Mouse (Mus musculus): ENCODE data around the gene Zfp354a.
"Not testable (repeated sequence)": the region's sequence is repeated elsewhere in the genome, so short reads cannot be mapped to it uniquely, and the experiment has no call there.

Gene Zfp354a

DNA sequence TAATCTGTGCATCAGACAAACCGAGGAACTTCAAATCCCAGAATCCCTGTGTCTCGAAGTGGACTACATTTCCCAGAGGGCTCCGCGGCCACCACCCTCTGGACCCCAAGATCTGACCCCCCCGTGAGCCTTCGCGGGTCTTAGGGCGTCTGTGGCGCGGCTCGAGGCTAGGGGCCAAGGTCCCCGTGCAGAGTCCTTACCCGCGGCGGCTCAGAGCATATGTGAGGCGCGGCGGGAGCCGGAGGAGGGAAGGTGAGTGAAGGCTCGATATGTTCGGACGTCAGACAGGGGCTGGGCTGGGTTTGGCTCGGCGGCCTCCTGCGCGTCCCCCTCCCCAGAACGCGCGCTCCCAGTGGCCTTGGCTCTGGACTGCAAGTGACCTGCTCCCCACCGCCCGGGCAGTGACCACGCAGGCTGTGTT, at the start of gene Zfp354a:
Gene Zfp354a, plus strand, starts transcription at position 107 of the 421 bp plus-strand sequence.
- DNase-seq (ENCODE audit: low read depth, low spot score) = no peak

DNA sequence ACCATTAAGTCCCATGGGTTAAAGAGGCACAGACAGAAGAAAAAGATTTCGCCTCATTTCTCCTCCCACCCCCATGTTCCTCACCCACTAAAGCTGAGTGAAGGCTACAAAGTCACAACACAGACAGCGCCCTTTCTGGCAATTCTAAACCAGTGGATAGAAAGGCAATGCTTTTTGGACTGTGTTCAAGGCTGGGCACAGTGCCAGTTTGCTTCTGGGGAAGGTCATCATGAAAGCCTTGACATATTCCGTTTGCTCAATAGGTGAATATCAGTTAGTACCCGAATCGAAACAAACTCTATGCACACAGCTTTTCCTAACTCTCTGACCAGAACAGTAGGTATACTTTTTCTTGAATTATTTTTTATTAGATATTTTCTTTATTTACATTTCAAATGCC, 47.2 kb upstream of the Zfp354a start:
- no peak for DNase-seq (ENCODE audit: low read depth, low spot score)

DNA sequence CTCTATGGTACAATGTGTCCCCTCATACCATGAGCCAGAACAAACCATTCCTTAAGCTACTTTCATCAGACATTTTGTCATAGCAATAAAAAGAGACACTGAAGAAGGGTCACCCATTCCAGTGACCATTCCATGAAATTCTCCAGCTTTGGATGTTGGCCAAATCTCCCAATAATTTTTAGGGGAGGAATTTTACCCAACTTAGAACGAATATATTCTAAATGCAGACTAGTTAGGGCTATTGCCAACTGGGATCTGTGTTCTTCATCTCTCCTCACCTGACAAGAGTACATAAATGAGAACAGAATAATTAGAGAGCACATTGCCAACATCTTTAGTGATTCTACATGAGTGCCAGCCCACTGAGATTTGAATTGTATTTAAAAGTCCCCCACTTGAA, 45.1 kb upstream of the Zfp354a start, which contains the start of gene Olfr54:
Gene Olfr54, plus strand, starts transcription at position 301 of the 400 bp plus-strand sequence.
- no peak for DNase-seq (ENCODE audit: low read depth, low spot score)

DNA sequence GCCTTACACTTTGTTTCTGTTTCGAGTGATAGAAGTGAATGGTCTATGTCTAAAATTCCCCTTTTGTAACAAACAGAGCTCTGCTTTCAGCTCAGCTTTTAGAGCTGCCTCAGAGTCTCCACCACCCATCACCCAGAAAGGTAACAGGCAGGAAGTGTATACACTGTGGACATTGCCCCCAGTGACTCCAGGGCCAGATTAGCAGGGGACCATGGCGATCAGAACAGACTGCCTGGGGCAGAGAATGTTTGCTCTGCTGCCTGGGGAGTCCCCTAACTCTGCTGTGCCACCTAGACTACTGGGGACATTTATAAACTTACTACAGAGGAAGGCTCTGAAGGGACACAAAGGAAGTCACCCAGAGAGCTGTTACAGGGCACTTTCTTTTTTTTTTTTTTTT, 42.7 kb upstream of the Zfp354a start:
- no peak for DNase-seq (ENCODE audit: low read depth, low spot score)

DNA sequence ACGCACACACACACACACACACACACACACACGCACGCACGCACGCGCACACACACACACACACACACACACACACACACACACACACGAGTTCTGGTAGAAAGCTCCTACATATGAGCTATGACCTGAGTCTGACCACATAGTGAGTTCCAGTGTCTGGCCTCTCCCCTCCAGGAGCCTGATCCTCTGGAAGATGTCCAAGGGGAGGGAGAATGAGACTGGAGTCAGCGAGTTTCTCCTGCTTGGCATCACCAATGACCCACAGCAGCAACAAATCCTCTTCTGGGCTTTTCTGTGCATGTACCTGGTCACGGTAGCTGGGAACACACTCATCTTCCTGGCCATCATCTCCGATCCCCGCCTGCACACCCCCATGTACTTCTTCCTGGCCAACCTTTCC, 32.2 kb upstream of the Zfp354a start:
- DNase-seq (ENCODE audit: low read depth, low spot score) = not testable (repeated sequence)

DNA sequence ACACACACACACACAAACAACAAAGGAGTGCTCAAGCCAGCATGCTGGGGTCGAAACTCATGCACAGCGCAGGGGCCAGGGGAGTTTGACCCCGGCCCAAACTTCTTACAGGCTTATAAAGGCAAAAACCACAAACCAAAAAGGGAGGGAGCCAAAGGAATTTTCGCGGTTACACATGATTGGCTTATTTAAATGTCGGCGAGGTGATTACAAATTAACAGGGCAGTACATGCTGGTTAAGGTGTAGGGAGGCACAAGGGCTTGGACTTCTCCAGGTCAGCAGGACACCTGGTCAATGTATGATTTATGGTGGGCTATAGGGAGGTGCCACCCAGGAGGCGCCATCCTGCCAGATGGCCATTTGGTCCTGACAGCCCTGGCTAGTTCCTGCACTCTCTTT, 29.7 kb upstream of the Zfp354a start:
- not testable (repeated sequence) for DNase-seq (ENCODE audit: low read depth, low spot score)

DNA sequence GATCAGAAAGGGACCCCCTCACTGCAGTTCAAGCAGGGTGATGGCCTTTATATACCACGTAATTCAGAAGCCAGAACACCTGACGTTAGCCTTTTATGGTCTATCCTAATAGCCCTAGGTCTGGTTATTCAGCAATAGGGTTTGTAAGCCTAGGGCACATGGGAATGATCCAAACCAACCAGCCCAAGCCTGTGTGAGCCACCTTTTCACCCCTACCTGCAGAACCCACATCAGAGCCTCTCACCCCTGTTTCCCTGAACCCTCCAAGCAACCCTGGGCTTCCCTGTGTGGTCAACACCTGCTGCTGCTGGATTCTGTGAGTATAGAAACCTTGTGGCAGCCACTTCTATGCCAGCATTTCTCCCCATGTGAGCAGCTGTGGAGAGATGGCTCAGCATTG, 28.8 kb upstream of the Zfp354a start:
- no peak for DNase-seq (ENCODE audit: low read depth, low spot score)

DNA sequence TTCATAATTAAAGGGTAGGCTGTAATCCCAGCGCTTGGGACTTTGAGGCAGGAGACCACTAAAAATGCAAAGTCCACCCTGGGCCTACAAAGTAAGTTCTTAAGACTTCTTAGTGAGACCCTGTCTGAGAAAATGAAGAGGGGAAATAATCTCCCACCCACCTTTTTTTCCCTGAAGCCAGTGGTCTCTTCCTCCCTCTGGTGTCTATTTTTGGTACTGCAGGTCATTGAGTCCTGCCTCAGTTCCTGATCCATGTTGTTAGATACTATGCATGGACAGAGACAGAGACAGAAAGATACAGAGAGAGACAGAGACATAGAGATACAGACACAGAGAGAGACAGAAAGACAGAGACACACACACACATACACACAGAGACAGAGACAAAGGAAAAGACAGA, 26.2 kb upstream of the Zfp354a start:
- peak; percentile 18 for DNase-seq (ENCODE audit: low read depth, low spot score)

DNA sequence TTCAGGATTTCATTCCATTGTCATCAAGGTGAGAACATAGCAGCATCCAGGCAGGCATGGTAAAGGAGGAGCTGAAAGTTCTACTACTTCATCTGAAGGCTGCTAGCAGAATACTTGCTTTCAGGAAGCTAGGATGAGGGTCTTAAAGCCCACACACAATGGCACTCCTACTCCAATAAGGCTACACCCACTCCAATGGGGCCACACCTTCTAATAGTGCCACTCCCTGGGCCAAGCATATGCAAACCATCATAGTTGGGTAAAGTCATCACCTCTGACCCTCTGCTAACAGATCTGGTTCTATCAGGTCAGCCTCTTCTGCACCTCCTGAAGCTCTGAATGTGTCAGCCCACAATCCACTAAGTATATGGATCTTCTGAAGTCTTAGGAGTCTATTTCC, 24.9 kb upstream of the Zfp354a start:
- DNase-seq (ENCODE audit: low read depth, low spot score) = not testable (repeated sequence)

DNA sequence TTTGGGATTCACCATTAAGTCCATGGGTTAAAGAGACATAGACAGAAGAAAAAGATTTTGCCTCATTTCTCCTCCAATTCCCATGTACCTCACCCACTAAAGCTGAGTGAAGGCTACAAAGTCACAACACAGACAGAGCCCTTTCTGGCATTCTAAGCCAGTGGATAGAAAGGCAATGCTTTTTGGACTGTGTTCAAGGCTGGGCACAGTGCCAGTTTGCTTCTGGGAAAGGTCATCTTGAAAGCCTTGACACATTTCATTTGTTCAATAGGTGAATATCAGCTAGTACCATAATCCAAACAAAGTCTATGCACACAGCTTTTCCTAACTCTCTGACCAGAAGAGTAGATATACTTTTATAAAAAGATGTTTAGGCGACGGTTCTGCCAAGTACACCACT, 23.1 kb upstream of the Zfp354a start:
- DNase-seq (ENCODE audit: low read depth, low spot score) = no peak

DNA sequence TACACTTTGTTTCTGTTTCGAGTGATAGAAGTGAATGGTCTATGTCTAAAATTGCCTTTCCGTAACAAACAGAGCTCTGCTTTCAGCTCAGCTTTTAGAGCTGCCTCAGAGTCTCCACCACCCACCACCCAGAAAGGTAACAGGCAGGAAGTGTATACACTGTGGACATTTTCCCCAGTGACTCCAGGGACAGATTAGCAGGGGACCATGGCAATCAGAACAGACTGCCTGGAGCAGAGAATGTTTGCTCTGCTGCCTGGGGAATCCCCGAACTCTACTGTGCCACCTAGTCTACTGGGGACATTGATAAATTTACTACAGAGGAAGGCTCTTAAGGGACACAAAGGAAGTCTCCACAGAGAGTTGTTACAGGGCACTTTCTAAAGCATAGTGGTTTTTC, 14.3 kb upstream of the Zfp354a start:
- not testable (repeated sequence) for DNase-seq (ENCODE audit: low read depth, low spot score)

DNA sequence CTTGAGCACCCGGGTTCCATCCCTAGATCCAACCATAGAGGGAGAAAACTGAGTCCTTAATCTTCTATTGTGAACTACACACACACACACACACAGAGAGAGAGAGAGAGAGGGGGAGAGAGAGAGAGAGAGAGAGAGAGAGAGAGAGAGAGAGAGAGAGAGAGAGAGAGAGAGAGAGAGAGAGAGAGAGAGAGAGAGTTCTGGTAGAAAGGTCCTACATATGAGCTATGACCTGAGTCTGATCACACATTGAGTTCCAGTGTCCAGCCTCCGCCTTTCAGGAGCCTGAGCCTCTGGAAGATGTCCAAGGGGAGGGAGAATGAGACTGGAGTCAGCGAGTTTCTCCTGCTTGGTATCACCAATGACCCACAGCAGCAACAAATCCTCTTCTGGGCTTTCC, 11.2 kb upstream of the Zfp354a start, which contains the start of gene Olfr1375:
Gene Olfr1375, plus strand, starts transcription at position 301 of the 400 bp plus-strand sequence.
- not testable (repeated sequence) for DNase-seq (ENCODE audit: low read depth, low spot score)

DNA sequence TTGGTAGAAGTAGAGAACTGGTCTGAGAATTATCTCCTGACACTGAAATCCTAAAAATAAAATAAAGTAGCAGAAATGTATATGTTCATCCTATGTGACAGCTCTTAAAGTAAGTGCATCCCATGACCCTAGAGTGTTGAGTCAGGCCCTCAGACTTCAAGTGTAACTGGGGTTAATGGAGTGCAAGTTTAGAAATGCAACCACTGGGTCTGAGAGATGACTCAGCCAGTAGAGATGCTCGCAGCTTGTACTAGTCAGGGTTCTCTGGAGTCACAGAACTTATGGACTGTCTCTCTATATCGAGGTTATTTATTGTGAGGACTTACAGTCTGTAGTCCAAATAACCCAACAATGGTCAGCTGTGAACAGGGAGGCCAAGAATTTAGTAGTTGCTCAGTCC, 7.4 kb upstream of the Zfp354a start:
- DNase-seq (ENCODE audit: low read depth, low spot score) = no peak

DNA sequence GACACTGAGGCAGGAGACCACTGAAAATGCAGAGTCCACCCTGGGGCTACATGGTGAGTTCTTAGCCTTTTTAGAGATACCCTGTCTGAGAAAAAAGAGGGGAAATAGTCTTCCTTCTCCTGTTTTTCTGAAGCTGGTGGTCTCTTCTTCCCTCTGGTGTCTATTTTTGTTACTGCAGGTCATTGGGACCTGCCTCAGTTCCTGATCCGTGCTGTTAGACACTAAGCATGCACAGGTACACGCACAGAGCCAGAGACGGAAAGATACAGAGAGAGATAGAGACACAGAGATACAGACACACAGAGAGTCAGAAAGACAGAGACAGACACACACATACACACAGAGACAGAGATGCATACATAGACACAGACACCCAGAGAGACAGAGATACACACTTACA, 5.8 kb upstream of the Zfp354a start:
- DNase-seq (ENCODE audit: low read depth, low spot score) = no peak

DNA sequence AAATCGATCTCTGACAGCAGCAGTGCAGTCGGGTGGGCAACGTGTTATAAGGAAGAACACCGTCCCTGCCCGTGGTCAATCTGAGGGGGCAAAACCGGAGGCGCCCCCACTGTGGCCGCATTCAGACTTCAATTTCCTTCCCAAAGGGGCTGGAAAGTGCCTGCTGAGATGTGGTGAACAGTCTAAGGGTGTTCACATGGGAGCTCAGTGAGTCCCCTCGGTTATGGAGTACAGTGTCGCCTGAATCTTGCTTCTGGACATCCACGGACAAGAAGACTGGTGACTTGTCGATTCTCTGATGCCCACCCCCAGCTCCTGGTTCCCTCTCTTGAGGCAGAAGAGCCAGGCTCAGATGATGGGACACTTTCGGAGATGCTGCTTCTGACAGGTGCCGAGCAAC, 583 bp downstream of the Zfp354a start:
- DNase-seq (ENCODE audit: low read depth, low spot score) = no peak

DNA sequence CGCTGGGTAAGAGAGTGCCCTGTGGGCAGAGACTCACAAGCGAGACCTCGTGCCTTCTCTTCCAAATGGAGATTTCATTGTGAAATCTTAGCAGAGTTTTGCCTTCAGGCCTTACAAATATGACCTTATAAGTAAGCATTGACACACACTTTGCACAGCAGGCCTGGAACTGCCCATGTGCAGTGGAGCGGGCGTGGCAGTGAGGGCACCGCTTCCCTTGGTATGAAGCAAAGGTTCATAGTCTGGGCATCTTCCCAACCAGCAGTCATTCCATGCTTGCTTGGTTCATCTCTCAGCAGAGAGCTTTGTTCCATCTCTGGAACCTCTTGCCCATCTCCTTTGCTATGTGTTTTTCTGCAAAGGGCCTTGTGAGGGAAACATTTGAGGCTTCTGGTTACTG, 1.9 kb downstream of the Zfp354a start:
- no peak for DNase-seq (ENCODE audit: low read depth, low spot score)

DNA sequence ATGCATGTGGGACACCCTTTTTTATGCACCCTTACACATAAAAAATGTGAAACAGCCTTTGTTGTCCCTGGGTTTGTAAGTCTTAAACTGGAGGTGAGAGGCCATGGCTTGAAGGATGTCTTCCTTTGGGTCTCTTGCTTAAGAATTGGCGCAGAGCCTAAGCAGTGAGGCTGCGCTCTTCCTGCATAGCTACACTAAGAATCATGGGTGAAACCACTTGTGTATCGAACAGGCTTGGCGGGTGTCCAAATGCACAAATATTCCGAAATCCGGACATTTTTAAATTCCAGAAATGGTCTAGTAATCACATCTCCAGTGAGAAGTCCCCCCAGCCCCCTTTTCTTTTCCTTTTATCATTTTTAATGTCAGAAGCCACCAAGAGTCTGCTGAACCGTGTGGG, 4.2 kb downstream of the Zfp354a start:
- DNase-seq (ENCODE audit: low read depth, low spot score) = no peak

DNA sequence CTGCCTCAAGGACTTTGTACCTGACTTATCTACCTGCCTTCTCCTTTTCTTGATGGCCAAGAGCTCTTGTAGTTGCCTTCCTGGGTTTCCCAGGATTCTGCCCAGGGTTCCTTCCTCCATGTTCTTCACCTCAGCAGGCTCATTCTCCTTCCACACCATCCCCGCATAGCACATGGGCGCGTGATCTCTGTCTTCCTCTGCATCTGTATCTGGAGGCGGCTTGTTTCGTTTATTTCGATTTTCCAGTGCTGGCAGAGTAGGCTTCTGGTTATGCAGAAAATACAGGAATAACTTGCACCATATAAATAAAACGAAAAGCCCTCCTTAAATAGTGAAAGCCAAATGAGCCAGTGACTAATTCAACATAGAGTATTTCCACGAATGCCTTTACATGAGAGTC, 4.8 kb downstream of the Zfp354a start:
- no peak for DNase-seq (ENCODE audit: low read depth, low spot score)

DNA sequence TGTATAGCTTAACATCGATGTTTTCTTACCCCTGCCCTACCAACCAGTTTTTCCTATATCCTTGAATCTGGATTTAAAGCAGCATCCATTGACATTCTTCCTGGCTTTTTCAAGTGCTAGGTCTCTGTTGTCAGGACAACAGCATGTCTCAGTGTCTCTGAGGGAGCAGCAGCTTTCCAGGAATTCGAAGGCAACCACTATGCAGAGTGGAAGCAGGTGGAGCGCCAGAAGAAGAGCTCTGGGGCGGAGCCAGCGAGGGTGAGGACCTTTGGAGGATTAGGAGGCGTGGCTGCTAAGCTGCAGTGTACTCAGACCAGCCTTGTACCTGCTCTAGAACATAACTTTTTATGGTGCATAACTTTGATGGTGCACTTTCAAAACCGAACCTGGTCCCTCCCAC, 25.5 kb downstream of the Zfp354a start:
- no peak for DNase-seq (ENCODE audit: low read depth, low spot score)

DNA sequence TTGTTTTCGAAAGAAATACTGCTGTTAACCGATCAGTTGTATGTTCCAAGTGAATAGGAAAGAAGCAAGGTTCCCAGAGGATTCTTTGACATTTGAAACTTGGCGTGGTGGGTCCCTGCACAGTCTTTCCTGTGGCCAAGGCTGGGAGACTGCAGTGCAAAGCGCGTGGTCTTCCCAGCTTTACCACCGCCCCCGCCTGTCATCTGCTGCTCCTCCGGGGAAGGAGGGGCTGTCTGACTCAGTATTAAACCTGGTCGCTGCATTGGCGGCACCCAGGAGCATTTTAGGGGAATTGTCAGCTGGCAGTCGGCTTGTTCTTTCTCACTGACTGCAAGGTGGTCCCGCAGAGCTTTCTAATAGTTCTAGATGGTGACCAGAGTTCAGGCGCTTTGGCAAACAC, 26.2 kb downstream of the Zfp354a start:
- no peak for DNase-seq (ENCODE audit: low read depth, low spot score)

DNA sequence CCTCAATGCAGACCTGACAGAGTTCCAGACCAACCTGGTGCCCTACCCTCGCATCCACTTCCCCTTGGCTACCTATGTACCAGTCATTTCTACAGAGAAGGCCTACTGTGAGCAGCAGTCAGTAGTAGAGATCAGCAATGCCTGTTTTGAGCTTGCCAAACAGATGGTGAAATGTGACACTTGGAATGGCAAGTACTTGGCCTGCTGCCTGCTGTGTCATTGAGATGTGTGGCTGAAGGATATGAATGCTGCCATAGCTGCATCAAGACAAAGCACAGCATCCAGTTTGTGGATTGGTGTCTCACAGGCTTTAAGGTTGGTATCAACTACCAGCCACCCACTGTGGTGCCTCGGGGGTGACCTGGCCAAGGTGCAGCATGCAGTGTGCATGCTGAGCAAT, 48.2 kb downstream of the Zfp354a start:
- no peak for DNase-seq (ENCODE audit: low read depth, low spot score)

DNA sequence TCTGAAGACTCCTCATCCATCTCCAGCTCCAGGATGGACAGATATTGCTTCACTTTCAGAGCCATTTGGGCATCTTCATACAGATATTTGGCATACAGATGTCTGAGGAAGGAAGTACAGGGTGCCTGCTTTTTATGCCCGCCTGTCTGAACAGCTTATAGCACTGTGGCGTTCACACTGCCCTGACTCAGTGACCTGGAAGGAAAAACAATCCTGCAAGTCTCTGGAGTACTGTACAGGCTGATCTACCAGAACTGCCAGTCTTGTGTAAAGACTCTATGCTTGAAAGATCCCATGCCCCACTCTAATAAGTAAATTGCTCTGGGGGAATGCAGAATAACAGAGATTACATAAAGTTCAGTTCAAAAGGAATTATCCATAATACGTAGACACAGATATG, 51.6 kb downstream of the Zfp354a start:
- DNase-seq (ENCODE audit: low read depth, low spot score) = no peak
